Mouse (Mus musculus) olfactory bulb, adult 2 months (tissue): ENCODE data around the gene Hnrnpa2b1.

ENCODE experiments used
- CTCF ChIP-seq: fragments of 200-500 bp; IDR thresholded peaks from 2 replicates; pipeline ENCODE4 v1.5.1; 2012; ENCODE audit warnings: low read depth, mild to moderate bottlenecking, low read length, moderate library complexity; ENCODE audit not compliant: insufficient read depth
- POLR2A ChIP-seq: fragments of 200-500 bp; IDR thresholded peaks from 2 replicates; pipeline ENCODE4 v1.6.1; 2012; ENCODE audit warnings: mild to moderate bottlenecking, low read depth, low read length, moderate library complexity; ENCODE audit not compliant: insufficient read depth

GRCm38 (mm10) chr6:51459313-51460020 lies 10.2 kb downstream of the Hnrnpa2b1 start:
- TF ChIP-seq CTCF (no peak), POLR2A (no peak)
